Mouse (Mus musculus) left cerebral cortex, adult 8-10 months (tissue): ENCODE measurements around the gene Creb3l1. TPM values are rescaled to one million over a fixed set of nuclear protein-coding genes. Genes with fewer than 3 reads are reported as not detected.

Experiments used
- DNase-seq, 2 experiments: peaks; one replicate each; pipeline ENCODE4 v3.0.0; 2022; ENCODE audit warnings: low spot score in 2 of 2
- total RNA-seq, 4 experiments: library from RNA; stranded (reverse); gene quantifications; 2 replicates each; pipeline ENCODE4 v1.2.4; 2022

The Creb3l1 gene
- total RNA-seq, 4 experiments from 2014 or later: 1.3 to 2.2 (median 1.8) TPM

GRCm38 (mm10) chr2:92034273-92034672, 10.0 kb upstream of the Creb3l1 start:
- no peak for DNase-seq

- no peak for DNase-seq
These were observed 6.3 kb upstream of the Creb3l1 start for GRCm38 (mm10) chr2:92030554-92030953.

- no peak for DNase-seq
These were observed 5.3 kb upstream of the Creb3l1 start for GRCm38 (mm10) chr2:92029387-92030133.

- no peak for DNase-seq
These were observed 3.7 kb upstream of the Creb3l1 start for GRCm38 (mm10) chr2:92027811-92028590.

- no peak for DNase-seq
These were observed 1.7 kb upstream of the Creb3l1 start for GRCm38 (mm10) chr2:92025966-92026365.

- DNase-seq: no peak
These were observed 900 bp upstream of the Creb3l1 start for GRCm38 (mm10) chr2:92025202-92025601.

- DNase-seq: no peak
These were observed 684 bp downstream of the Creb3l1 start for GRCm38 (mm10) chr2:92023362-92024273.

- DNase-seq: no peak
These were observed 3.5 kb downstream of the Creb3l1 start for GRCm38 (mm10) chr2:92020676-92021265.

GRCm38 (mm10) chr2:92017440-92017839, 6.9 kb downstream of the Creb3l1 start:
- DNase-seq: no peak

- DNase-seq: no peak
These were observed 7.3 kb downstream of the Creb3l1 start for GRCm38 (mm10) chr2:92016981-92017380.

- no peak for DNase-seq
These were observed 9.4 kb downstream of the Creb3l1 start for GRCm38 (mm10) chr2:92014891-92015290.

- DNase-seq: no peak
These were observed 10.1 kb downstream of the Creb3l1 start for GRCm38 (mm10) chr2:92014248-92014647.

- DNase-seq: no peak
These were observed 11.4 kb downstream of the Creb3l1 start for GRCm38 (mm10) chr2:92012768-92013445.

GRCm38 (mm10) chr2:92011424-92012353, 12.6 kb downstream of the Creb3l1 start:
- no peak for DNase-seq

GRCm38 (mm10) chr2:92008623-92009404, 15.5 kb downstream of the Creb3l1 start:
- no peak for DNase-seq

- DNase-seq: peak; percentile 91 to 98
These were observed 16.2 kb downstream of the Creb3l1 start for GRCm38 (mm10) chr2:92007933-92008622.

GRCm38 (mm10) chr2:92006983-92007921, 17.1 kb downstream of the Creb3l1 start:
- peak in 1 of 2 experiments; percentile 48 for DNase-seq
